Mouse (Mus musculus): ENCODE measurements around the gene 4931406C07Rik. TPM values are rescaled to one million over a fixed set of nuclear protein-coding genes. Genes with fewer than 3 reads are reported as not detected.

Gene 4931406C07Rik
- polyA plus RNA-seq, 1 experiment from 2014 or later: 10.1 TPM

DNA sequence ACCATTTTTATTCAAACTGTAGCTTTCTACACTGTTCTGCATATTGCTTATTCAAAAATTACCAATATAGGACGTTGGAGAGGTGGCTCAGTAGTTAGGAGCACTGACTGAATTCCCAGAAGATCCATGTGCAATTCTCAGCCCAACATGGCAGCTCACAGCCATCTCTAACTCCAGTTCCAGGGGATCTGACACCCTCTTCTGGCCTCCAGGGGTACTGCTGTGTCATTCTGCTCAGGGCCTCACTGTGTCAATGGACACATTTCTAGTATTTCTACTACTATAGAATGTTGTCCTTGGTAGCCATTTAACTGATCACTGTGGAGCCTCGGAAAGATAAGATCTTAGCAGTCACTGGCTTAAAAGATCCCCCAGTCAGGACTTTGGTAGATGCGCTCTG is 20.8 kb downstream of the 4931406C07Rik start:
- Histone ChIP-seq H3K4me2 (no peak overlapping the region), H3K36me3 (peaks cover 18% of the 10 kb centered on the region), H3K4me1 (peaks cover 4% of the 10 kb centered on the region), H3K9ac (no peak overlapping the region), H3K27me3 (no peaks in the 10 kb centered on the region), H3K27ac (no peak overlapping the region), H3K9me3 (no peaks in the 10 kb centered on the region), H3K4me3 (no peak overlapping the region)
- WGBS: 73% methylated on average over 3 of the region's 3 CpGs
- no peak for ATAC-seq (ENCODE audit: insufficient number of reproducible peaks, low FRiP score, low TSS enrichment, low read depth)

DNA sequence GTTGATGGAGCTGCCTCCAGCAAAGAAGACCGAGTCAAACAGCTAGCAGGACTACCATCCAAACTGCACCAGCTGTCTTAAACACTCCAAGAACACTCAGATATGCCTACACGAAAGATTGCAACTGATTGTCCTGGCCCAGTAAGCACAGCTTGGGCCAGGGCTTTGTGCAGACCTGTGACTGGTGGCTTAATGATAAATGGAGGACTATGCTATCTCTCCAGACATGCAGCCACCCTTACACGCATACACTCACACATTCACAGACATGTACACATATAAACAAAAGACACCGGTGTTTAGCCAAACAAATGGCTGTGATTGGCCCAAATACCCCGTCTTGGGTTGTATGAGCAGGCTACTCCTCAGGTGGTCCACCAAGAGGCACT is 25.8 kb downstream of the 4931406C07Rik start:
- peak overlapping the region; percentile 89 for H3K9ac ChIP-seq
- no peak for ATAC-seq (ENCODE audit: insufficient number of reproducible peaks, low FRiP score, low TSS enrichment, low read depth)
- H3K4me2 ChIP-seq: peak overlapping the region; percentile 55
- no peaks in the 10 kb centered on the region for H3K9me3 ChIP-seq
- WGBS: 47% methylated on average over 5 of the region's 5 CpGs
- peak overlapping the region; percentile 85 for H3K4me3 ChIP-seq
- H3K4me1 ChIP-seq: peaks cover 21% of the 10 kb centered on the region
- H3K36me3 ChIP-seq: peaks cover 18% of the 10 kb centered on the region
- no peaks in the 10 kb centered on the region for H3K27me3 ChIP-seq
- H3K27ac ChIP-seq: no peak overlapping the region

DNA sequence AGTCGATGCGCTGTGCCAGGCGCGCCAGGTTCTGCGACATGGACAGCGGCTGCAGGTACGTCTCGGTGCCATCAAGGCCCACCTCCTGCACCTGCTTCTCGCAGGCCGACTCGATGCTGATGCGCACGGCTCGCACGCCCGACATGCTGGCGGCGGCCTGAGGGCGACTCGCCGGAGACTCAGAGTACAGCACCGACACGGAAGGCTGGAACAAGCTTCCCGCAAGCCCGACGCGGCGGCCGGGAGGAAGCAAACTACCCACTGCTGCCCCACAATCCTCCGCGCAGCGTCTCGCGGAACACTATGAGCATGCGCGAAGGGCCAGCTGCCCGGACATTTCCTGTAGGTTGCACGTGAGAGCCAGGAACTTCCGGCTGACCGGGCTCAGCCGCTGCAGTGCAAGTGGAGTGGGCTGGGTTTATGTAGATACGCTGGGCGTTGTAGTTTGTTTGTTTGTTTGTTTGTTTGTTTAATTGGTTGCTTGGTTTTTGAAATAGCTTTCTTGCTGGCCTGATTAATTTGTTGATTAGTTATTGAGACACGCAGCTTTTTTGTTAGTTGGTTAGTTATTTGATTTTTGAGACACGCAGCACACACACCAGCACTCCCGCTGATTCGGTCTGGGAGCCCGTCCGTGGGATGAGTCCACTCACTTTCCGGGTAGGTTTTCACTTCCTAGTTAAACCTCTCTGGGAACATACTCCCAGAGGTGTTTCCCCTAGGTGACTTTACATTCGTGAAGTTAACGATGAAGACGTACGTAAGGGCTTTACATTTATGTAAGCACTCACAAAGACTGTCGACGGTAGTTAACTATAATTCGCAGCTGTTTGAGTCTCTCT is 26.4 kb downstream of the 4931406C07Rik start, which contains the start of gene Med17:
Gene Med17 (minus strand): TSS at position 283 of the 842 bp plus-strand sequence.
- ATAC-seq (ENCODE audit: insufficient number of reproducible peaks, low FRiP score, low TSS enrichment, low read depth): peak; percentile 95
- peaks cover 24% of the 10 kb centered on the region for H3K36me3 ChIP-seq
- peak within 1 kb of the TSS; percentile 89 for H3K27ac ChIP-seq
- WGBS: under 1% methylated on average over 57 of the region's 57 CpGs
- peaks cover 21% of the 10 kb centered on the region for H3K4me1 ChIP-seq
- H3K4me3 ChIP-seq: peak within 1 kb of the TSS; percentile 85
- H3K4me2 ChIP-seq: peak within 1 kb of the TSS; percentile 55
- H3K9ac ChIP-seq: peak within 1 kb of the TSS; percentile 89
- no peaks in the 10 kb centered on the region for H3K9me3 ChIP-seq
- H3K27me3 ChIP-seq: no peaks in the 10 kb centered on the region

DNA sequence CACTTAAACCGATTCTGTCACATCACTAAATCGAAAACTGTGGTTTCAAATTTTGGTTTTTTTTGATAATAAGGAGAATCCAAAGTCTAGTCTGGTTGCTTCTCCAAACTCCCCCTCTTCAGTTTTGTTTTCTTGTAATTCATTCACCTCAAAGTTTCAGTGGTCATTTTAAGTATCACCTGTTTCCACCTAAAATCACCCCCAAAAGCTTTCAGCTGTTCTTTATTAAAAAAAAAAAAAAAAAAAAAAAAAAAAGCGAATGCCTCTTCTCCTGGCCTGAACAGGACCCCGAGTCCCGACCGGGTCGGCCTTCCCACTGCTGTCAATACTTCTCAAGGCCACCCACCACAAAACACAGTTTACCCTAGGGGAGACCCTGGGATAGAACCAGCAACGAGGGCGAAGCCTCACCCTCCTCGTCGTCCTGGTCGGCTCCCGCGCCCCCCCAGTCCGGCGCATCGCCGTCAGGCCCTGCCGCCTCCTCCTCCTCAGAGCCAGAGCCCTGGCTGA is 27.1 kb downstream of the 4931406C07Rik start:
- WGBS: 8% methylated on average over 19 of the region's 19 CpGs
- no peaks in the 10 kb centered on the region for H3K9me3 ChIP-seq
- H3K4me3 ChIP-seq: peak overlapping the region; percentile 85
- H3K27me3 ChIP-seq: no peaks in the 10 kb centered on the region
- peak; percentile 22; the same call in 1 of the 2 replicates for ATAC-seq (ENCODE audit: insufficient number of reproducible peaks, low FRiP score, low TSS enrichment, low read depth)
- H3K4me1 ChIP-seq: peaks cover 21% of the 10 kb centered on the region
- H3K9ac ChIP-seq: peak overlapping the region; percentile 89
- H3K36me3 ChIP-seq: peaks cover 29% of the 10 kb centered on the region
- H3K27ac ChIP-seq: peak overlapping the region; percentile 89
- peak overlapping the region; percentile 55 for H3K4me2 ChIP-seq

DNA sequence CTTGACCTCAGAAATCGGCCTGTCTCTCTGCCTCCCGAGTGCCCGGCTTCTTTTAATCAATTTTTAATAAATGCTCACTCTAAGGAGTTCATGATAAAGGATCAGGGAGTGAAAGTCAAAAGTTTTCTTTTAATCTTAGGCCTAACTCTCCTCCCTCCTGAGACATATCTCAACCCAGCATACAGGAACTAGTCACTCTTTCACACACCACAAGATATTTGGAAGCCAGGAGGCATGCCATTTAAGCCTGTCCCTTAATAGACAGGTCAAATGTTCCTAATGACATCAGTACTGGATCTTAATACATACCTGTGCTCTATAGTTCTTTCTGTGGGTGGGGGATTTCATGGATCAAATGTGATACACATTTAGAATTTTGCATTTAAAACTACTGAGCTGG is 27.9 kb downstream of the 4931406C07Rik start:
- H3K4me3 ChIP-seq: no peak overlapping the region
- H3K9me3 ChIP-seq: no peaks in the 10 kb centered on the region
- 89% methylated on average over 3 of the region's 3 CpGs for WGBS
- no peak overlapping the region for H3K4me2 ChIP-seq
- H3K27ac ChIP-seq: no peak overlapping the region
- ATAC-seq (ENCODE audit: insufficient number of reproducible peaks, low FRiP score, low TSS enrichment, low read depth): no peak
- H3K9ac ChIP-seq: no peak overlapping the region
- peaks cover 21% of the 10 kb centered on the region for H3K4me1 ChIP-seq
- H3K36me3 ChIP-seq: peaks cover 38% of the 10 kb centered on the region
- H3K27me3 ChIP-seq: no peaks in the 10 kb centered on the region

DNA sequence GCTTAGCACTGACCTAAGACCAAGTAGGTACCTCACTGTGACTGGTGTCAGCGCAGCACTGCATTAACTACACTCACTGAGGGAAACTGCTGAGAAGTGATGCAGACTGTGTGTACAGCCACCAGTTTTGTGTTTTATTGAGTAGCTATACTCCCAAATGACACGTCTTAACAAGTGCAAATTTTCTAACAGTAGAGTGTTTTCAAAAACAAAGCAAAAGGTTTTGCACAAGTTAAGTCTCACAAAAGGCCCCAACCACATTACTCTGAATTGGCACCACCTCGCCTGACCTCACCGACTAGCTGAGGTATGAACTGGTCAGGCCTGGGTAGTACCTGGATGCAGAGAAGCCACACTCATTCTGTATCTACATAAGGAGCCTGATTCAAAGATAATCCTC is 29.4 kb downstream of the 4931406C07Rik start:
- no peak overlapping the region for H3K9ac ChIP-seq
- no peak overlapping the region for H3K27ac ChIP-seq
- H3K36me3 ChIP-seq: peaks cover 53% of the 10 kb centered on the region
- H3K4me2 ChIP-seq: no peak overlapping the region
- peaks cover 21% of the 10 kb centered on the region for H3K4me1 ChIP-seq
- ATAC-seq (ENCODE audit: insufficient number of reproducible peaks, low FRiP score, low TSS enrichment, low read depth): no peak
- H3K9me3 ChIP-seq: no peaks in the 10 kb centered on the region
- WGBS: 93% methylated on average over 4 of the region's 4 CpGs
- no peak overlapping the region for H3K4me3 ChIP-seq
- no peaks in the 10 kb centered on the region for H3K27me3 ChIP-seq

DNA sequence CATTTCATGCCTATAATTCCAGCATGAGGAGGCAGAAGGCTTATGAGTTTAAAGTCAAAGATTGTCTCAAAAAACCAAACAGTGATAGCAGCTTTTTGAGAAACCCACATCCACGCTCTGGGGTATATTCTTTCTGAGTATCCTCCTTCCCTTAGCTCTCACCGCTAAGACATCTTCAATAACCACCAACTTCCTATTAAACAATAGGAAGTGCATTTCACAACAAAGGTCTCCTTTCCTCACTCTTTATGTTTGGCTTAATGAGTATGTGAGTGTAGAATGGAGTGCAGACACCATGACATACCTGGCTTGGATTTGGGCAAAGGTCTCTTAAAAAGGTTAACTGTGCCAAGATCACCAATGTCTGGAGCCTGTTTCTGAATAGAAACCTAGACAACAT is 32.3 kb downstream of the 4931406C07Rik start:
- Histone ChIP-seq H3K4me3 (no peak overlapping the region), H3K9me3 (no peaks in the 10 kb centered on the region), H3K4me2 (no peak overlapping the region), H3K27ac (no peak overlapping the region), H3K4me1 (peaks cover 14% of the 10 kb centered on the region; the same call in 1 of the 2 replicates), H3K9ac (no peak overlapping the region), H3K27me3 (no peaks in the 10 kb centered on the region), H3K36me3 (peaks cover 82% of the 10 kb centered on the region)
- no peak for ATAC-seq (ENCODE audit: insufficient number of reproducible peaks, low FRiP score, low TSS enrichment, low read depth)
- WGBS: 93% methylated on average over 2 of the region's 2 CpGs

DNA sequence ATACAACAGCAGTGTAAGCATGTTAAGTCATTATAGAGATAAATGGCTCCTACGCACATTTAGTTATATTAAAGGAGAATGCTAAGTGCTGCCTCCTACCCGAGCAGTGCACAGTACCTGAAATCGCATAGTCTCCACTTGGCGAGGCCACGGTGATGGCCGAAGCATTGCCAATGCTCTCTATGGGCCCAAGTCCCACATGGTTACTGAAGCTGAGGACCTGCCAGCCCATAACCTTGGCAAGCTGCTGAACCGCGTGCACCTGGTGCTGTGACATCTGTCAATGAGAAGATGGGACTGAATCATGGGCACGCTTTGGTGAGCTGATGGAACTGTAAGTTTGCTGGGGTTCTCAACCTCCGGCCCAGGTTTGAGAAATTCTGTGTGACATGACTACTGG is 42.8 kb downstream of the 4931406C07Rik start:
- no peak for ATAC-seq (ENCODE audit: insufficient number of reproducible peaks, low FRiP score, low TSS enrichment, low read depth)

DNA sequence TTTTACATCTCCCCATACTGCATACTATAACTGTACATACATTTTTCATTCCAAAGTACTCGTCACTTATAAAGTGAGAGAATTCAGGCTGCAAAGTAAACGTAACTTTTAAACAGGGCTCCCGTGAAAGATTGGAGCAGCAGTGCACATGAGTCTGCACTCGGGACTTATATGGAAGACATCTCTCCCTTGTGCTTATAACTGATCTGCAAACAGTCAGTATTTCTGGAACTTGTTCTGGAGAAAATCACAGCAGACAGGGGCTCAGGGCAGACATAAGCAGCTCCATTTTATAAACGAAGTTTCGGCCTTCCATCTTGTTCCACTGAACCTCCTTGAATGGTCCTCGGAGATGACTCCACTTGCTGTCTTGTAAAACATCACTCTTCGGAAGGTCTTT is 44.3 kb downstream of the 4931406C07Rik start:
- Histone ChIP-seq H3K27ac (no peak overlapping the region), H3K9me3 (no peaks in the 10 kb centered on the region), H3K4me1 (no peaks in the 10 kb centered on the region), H3K4me2 (no peak overlapping the region), H3K36me3 (peaks cover 64% of the 10 kb centered on the region), H3K4me3 (no peak overlapping the region), H3K27me3 (no peaks in the 10 kb centered on the region), H3K9ac (no peak overlapping the region)
- WGBS: 95% methylated on average over 8 of the region's 8 CpGs
- ATAC-seq (ENCODE audit: insufficient number of reproducible peaks, low FRiP score, low TSS enrichment, low read depth): no peak

More for the DNA sequence above, 42.8 kb downstream of the 4931406C07Rik start:
- WGBS: 96% methylated on average over 10 of the region's 10 CpGs
- H3K9me3 ChIP-seq: no peaks in the 10 kb centered on the region
- no peak overlapping the region for H3K9ac ChIP-seq
- H3K27me3 ChIP-seq: no peaks in the 10 kb centered on the region
- H3K4me1 ChIP-seq: no peaks in the 10 kb centered on the region
- H3K27ac ChIP-seq: no peak overlapping the region
- H3K4me3 ChIP-seq: no peak overlapping the region
- H3K4me2 ChIP-seq: no peak overlapping the region
- peaks cover 78% of the 10 kb centered on the region for H3K36me3 ChIP-seq

DNA sequence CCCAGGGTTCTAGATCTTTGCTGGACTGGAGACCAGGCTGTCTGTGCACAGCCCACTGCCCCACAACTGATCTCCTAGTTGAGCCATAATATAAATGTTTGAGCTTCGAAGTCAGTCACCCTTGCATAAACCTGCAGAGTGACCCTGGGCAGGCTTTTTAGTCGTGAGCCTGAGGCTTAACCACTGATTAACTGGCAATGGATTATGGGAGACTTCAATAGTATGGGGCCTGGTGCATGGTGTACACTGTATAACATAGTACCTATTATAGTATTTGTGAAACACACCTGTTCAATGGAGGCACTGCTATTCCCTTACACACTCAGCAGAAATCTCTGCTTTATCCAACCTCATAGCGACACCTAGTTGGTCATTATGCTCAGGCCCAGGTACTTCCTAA is 50.0 kb downstream of the 4931406C07Rik start:
- WGBS: 74% methylated on average over 3 of the region's 3 CpGs
- peaks cover 10% of the 10 kb centered on the region; the same call in 1 of the 2 replicates for H3K36me3 ChIP-seq
- H3K9me3 ChIP-seq: no peaks in the 10 kb centered on the region
- H3K4me3 ChIP-seq: no peak overlapping the region
- H3K4me1 ChIP-seq: no peaks in the 10 kb centered on the region
- no peak for ATAC-seq (ENCODE audit: insufficient number of reproducible peaks, low FRiP score, low TSS enrichment, low read depth)
- no peak overlapping the region for H3K9ac ChIP-seq
- H3K4me2 ChIP-seq: no peak overlapping the region
- H3K27me3 ChIP-seq: no peaks in the 10 kb centered on the region
- no peak overlapping the region for H3K27ac ChIP-seq

DNA sequence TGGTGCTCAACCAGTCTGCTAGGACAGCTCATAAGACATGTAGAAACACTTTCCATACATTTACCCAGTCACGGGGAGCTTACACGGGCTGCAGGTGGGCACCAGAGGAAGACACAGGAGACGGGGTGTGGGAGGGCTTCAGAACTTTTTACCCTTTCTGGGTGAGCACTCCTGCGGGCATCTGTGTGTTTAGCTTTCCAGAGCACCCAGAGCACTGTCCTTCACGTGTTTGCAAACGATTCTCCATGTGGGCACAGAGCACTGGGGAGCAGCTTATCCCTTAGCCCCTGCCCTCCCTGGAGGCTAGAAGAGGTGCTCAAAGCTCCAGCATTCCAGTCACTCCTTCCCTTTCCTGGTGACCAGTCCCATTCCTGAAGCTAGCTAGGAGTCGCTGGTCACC is 51.7 kb downstream of the 4931406C07Rik start:
- Histone ChIP-seq H3K4me1 (no peaks in the 10 kb centered on the region), H3K9ac (no peak overlapping the region), H3K9me3 (no peaks in the 10 kb centered on the region), H3K36me3 (no peaks in the 10 kb centered on the region), H3K4me3 (no peak overlapping the region), H3K27ac (no peak overlapping the region), H3K27me3 (no peaks in the 10 kb centered on the region), H3K4me2 (no peak overlapping the region)
- ATAC-seq (ENCODE audit: insufficient number of reproducible peaks, low FRiP score, low TSS enrichment, low read depth): no peak
- 83% methylated on average over 7 of the region's 7 CpGs for WGBS

DNA sequence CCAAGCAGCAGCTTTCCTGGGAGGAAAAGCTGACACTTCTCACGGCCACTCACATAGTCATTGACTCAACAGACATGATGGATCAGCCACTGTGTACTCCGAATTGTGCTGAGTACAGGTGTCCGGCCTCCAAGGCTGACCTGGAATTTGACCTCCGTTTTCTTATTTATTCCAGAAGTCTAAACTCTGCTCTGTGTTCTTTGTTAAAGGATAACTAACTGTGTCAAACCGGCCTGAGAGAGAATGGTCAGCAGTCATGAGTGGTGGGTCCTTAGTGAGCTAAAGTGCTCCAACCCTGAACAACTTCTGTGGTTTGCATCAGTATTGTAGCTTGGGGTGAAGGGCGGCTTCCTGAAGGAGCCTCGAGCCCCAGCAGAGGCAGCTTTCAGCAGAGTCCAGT is 54.1 kb downstream of the 4931406C07Rik start:
- no peak for ATAC-seq (ENCODE audit: insufficient number of reproducible peaks, low FRiP score, low TSS enrichment, low read depth)
- Histone ChIP-seq H3K9me3 (no peaks in the 10 kb centered on the region), H3K9ac (no peak overlapping the region), H3K36me3 (no peaks in the 10 kb centered on the region), H3K27me3 (no peaks in the 10 kb centered on the region), H3K27ac (no peak overlapping the region), H3K4me3 (no peak overlapping the region), H3K4me2 (no peak overlapping the region), H3K4me1 (no peaks in the 10 kb centered on the region)
- 80% methylated on average over 7 of the region's 7 CpGs for WGBS
